Mouse (Mus musculus) limb, embryonic 11.5 days (tissue): ENCODE measurements around the gene Slc3a2. TPM values are rescaled to one million over a fixed set of nuclear protein-coding genes. Genes with fewer than 3 reads are reported as not detected.
A peak's percentile ranks its signal among the peaks of the same experiment; 100 is the strongest.

ENCODE experiments used
- ATAC-seq: fragments of 200-750 bp; cut with Nextera tagmentation; 2 replicates; pipeline ENCODE4 v1.8.0; 2017; ENCODE audit warnings: low read depth; ENCODE audit not compliant: insufficient number of reproducible peaks, low FRiP score, low TSS enrichment
- DNase-seq: peaks from one replicate; pipeline ENCODE4 v3.0.0-alpha.2; 2015; ENCODE audit warnings: low spot score
- H3K27ac ChIP-seq: fragments of 300-500 bp; sonication (generic); replicated peaks from 2 replicates; pipeline ENCODE4 v1.5.1; 2014; ENCODE audit warnings: low read depth, mild to moderate bottlenecking, low read length
- H3K27me3 ChIP-seq: fragments of 300-500 bp; sonication (generic); 2 replicates; pipeline ENCODE4 v1.6.1; 2014; ENCODE audit warnings: mild to moderate bottlenecking, low read length, mixed read lengths; ENCODE audit not compliant: control insufficient read depth, insufficient read depth
- H3K36me3 ChIP-seq: fragments of 300-500 bp; sonication (generic); 2 replicates; pipeline ENCODE4 v1.6.1; 2014; ENCODE audit warnings: mild to moderate bottlenecking, low read length, moderate library complexity, mixed read lengths; ENCODE audit not compliant: control insufficient read depth, insufficient read depth
- H3K4me1 ChIP-seq: fragments of 300-500 bp; sonication (generic); 2 replicates; pipeline ENCODE4 v1.6.1; 2014; ENCODE audit warnings: low read length, mixed read lengths; ENCODE audit not compliant: control insufficient read depth, insufficient read depth
- H3K4me2 ChIP-seq: fragments of 300-500 bp; sonication (generic); 2 replicates; pipeline ENCODE4 v1.6.1; 2014; ENCODE audit warnings: low read depth, mild to moderate bottlenecking, moderate library complexity; ENCODE audit not compliant: severe bottlenecking
- H3K4me3 ChIP-seq: fragments of 300-500 bp; sonication (generic); 2 replicates; pipeline ENCODE4 v1.5.1; 2014; ENCODE audit warnings: low read depth, low read length
- H3K9ac ChIP-seq: fragments of 300-500 bp; sonication (generic); 2 replicates; pipeline ENCODE4 v1.6.1; 2014; ENCODE audit warnings: mild to moderate bottlenecking, low read length
- H3K9me3 ChIP-seq: fragments of 300-500 bp; sonication (generic); 2 replicates; pipeline ENCODE4 v1.6.1; 2016; ENCODE audit warnings: low read length; ENCODE audit not compliant: control insufficient read depth
- WGBS: fragments of 180-500 bp; shearing (Covaris S2); extraction: QIAGEN DNeasy Blood & Tissue Kit; methylation state at CpG from one replicate; pipeline ENCODE4 v1.1.7; 2014; 5-methylcytosine and 5-hydroxymethylcytosine counted together
- polyA plus RNA-seq: library from polyadenylated mRNA; unstranded; fragments of >200 nt; fragmentation: Nextera tagmentation; extraction: Ambion mirVana; gene quantifications from 2 replicates; pipeline ENCODE4 v1.2.1, GENCODE M21; 2014

Gene Slc3a2
- polyA plus RNA-seq, 1 experiment from 2014 or later, result 114 TPM

GRCm38 (mm10) chr19:8755652-8756051 lies 32.5 kb upstream of the Slc3a2 start:
- Histone ChIP-seq H3K27ac (no peak overlapping the region), H3K36me3 (peaks cover 9% of the 10 kb centered on the region; the same call in 1 of the 2 replicates), H3K4me2 (peak overlapping the region; percentile 61; the same call in 1 of the 2 replicates), H3K4me3 (no peak overlapping the region), H3K27me3 (no peaks in the 10 kb centered on the region), H3K9ac (no peak overlapping the region), H3K4me1 (no peaks in the 10 kb centered on the region), H3K9me3 (no peaks in the 10 kb centered on the region)
- 84% methylated on average over 3 of the region's 3 CpGs for WGBS
- ATAC-seq, result no peak
- DNase-seq, result no peak

- no peaks in the 10 kb centered on the region for H3K27me3 ChIP-seq
- no peaks in the 10 kb centered on the region; the same call in 1 of the 2 replicates for H3K9me3 ChIP-seq
- no peak overlapping the region for H3K4me3 ChIP-seq
- no peaks in the 10 kb centered on the region; the same call in 1 of the 2 replicates for H3K4me1 ChIP-seq
- 75% methylated on average over 2 of the region's 2 CpGs for WGBS
- DNase-seq, result no peak
- no peak overlapping the region for H3K27ac ChIP-seq
- no peak overlapping the region for H3K9ac ChIP-seq
- ATAC-seq, result no peak
- no peak overlapping the region for H3K4me2 ChIP-seq
- H3K36me3 ChIP-seq, result peaks cover 44% of the 10 kb centered on the region
These were observed 24.2 kb upstream of the Slc3a2 start for GRCm38 (mm10) chr19:8747368-8747767.

GRCm38 (mm10) chr19:8745382-8745781 lies 22.2 kb upstream of the Slc3a2 start:
- DNase-seq, result no peak
- no peak overlapping the region for H3K9ac ChIP-seq
- H3K4me1 ChIP-seq, result peaks cover 9% of the 10 kb centered on the region
- 89% methylated on average over 1 of the region's 1 CpGs for WGBS
- ATAC-seq, result no peak
- H3K27ac ChIP-seq, result no peak overlapping the region
- H3K27me3 ChIP-seq, result no peaks in the 10 kb centered on the region
- no peak overlapping the region for H3K4me3 ChIP-seq
- peaks cover 39% of the 10 kb centered on the region for H3K36me3 ChIP-seq
- H3K4me2 ChIP-seq, result no peak overlapping the region
- no peaks in the 10 kb centered on the region; the same call in 1 of the 2 replicates for H3K9me3 ChIP-seq

- peaks cover 9% of the 10 kb centered on the region for H3K4me1 ChIP-seq
- no peaks in the 10 kb centered on the region for H3K9me3 ChIP-seq
- H3K4me2 ChIP-seq, result peak overlapping the region; percentile 92
- ATAC-seq (no peak), DNase-seq (no peak)
- peaks cover 34% of the 10 kb centered on the region for H3K36me3 ChIP-seq
- WGBS, result 18% methylated on average over 14 of the region's 14 CpGs
- no peaks in the 10 kb centered on the region for H3K27me3 ChIP-seq
- H3K4me3 ChIP-seq, result peak overlapping the region; percentile 97
- peak overlapping the region; percentile 78 for H3K27ac ChIP-seq
- peak overlapping the region; percentile 87 for H3K9ac ChIP-seq
These were observed 19.0 kb upstream of the Slc3a2 start for GRCm38 (mm10) chr19:8742176-8742575.

- under 1% methylated on average over 36 of the region's 36 CpGs for WGBS
These were observed 18.2 kb upstream of the Slc3a2 start, which contains the start of gene Stx5a for GRCm38 (mm10) chr19:8741243-8741869. TSS of gene Stx5a (plus strand) at chr19:8741413.

GRCm38 (mm10) chr19:8740603-8741002 lies 17.4 kb upstream of the Slc3a2 start, which contains the start of gene 1700092M07Rik:
TSS of gene 1700092M07Rik (plus strand) at chr19:8740718.
- DNase-seq, result no peak
- Histone ChIP-seq H3K27me3 (no peaks in the 10 kb centered on the region), H3K9ac (peak within 1 kb of the TSS; percentile 77), H3K27ac (peak within 1 kb of the TSS; percentile 77), H3K4me3 (peak within 1 kb of the TSS; percentile 97), H3K4me1 (peaks cover 9% of the 10 kb centered on the region), H3K4me2 (peak within 1 kb of the TSS; percentile 27), H3K9me3 (no peaks in the 10 kb centered on the region), H3K36me3 (peaks cover 27% of the 10 kb centered on the region)
- 0 out of 2 replicates have a peak, but pooled peaks have one; percentile 0 for ATAC-seq
- WGBS, result 71% methylated on average over 14 of the region's 14 CpGs

More at GRCm38 (mm10) chr19:8741243-8741869, 18.2 kb upstream of the Slc3a2 start, which contains the start of gene Stx5a:
- Histone ChIP-seq H3K4me1 (peaks cover 9% of the 10 kb centered on the region), H3K4me3 (peak within 1 kb of the TSS; percentile 97), H3K9ac (peak within 1 kb of the TSS; percentile 87), H3K27ac (peak within 1 kb of the TSS; percentile 78), H3K4me2 (peak within 1 kb of the TSS; percentile 92), H3K36me3 (peaks cover 30% of the 10 kb centered on the region), H3K9me3 (no peaks in the 10 kb centered on the region), H3K27me3 (no peaks in the 10 kb centered on the region)
- ATAC-seq (peak; percentile 96), DNase-seq (peak; percentile 96)

GRCm38 (mm10) chr19:8739646-8740045 lies 16.5 kb upstream of the Slc3a2 start:
- no peak overlapping the region for H3K4me3 ChIP-seq
- H3K9me3 ChIP-seq, result no peaks in the 10 kb centered on the region
- peaks cover 9% of the 10 kb centered on the region for H3K4me1 ChIP-seq
- WGBS, result 88% methylated on average over 6 of the region's 6 CpGs
- no peaks in the 10 kb centered on the region for H3K27me3 ChIP-seq
- H3K27ac ChIP-seq, result no peak overlapping the region
- no peak for ATAC-seq
- no peak overlapping the region for H3K9ac ChIP-seq
- DNase-seq, result no peak
- peaks cover 20% of the 10 kb centered on the region for H3K36me3 ChIP-seq
- H3K4me2 ChIP-seq, result no peak overlapping the region

GRCm38 (mm10) chr19:8738911-8739310 lies 15.7 kb upstream of the Slc3a2 start:
- peaks cover 18% of the 10 kb centered on the region for H3K36me3 ChIP-seq

More at GRCm38 (mm10) chr19:8738911-8739310, 15.7 kb upstream of the Slc3a2 start:
- H3K27ac ChIP-seq, result no peak overlapping the region
- 93% methylated on average over 7 of the region's 7 CpGs for WGBS
- no peaks in the 10 kb centered on the region for H3K27me3 ChIP-seq
- ATAC-seq (no peak), DNase-seq (no peak)
- H3K9ac ChIP-seq, result no peak overlapping the region
- H3K9me3 ChIP-seq, result no peaks in the 10 kb centered on the region
- no peak overlapping the region for H3K4me2 ChIP-seq
- H3K4me3 ChIP-seq, result no peak overlapping the region; the same call in 1 of the 2 replicates
- H3K4me1 ChIP-seq, result peaks cover 9% of the 10 kb centered on the region
